Mouse (Mus musculus) limb, embryonic 13.5 days (tissue): ENCODE measurements around the gene Nenf. TPM values are rescaled to one million over a fixed set of nuclear protein-coding genes. Genes with fewer than 3 reads are reported as not detected.

Experiments
- ATAC-seq: fragments of 200-750 bp; cut with Nextera tagmentation; 2 replicates; pipeline ENCODE4 v1.8.0; 2017; ENCODE audit warnings: low read depth, moderate number of reproducible peaks, moderate TSS enrichment; ENCODE audit not compliant: low FRiP score
- H3K27ac ChIP-seq: fragments of 300-500 bp; sonication (generic); 2 replicates; pipeline ENCODE4 v1.5.1; 2015; ENCODE audit warnings: inconsistent platforms, mild to moderate bottlenecking, moderate library complexity
- H3K27me3 ChIP-seq: fragments of 300-500 bp; sonication (generic); 2 replicates; pipeline ENCODE4 v1.6.1; 2015; ENCODE audit warnings: mild to moderate bottlenecking, inconsistent platforms
- H3K36me3 ChIP-seq: fragments of 300-500 bp; sonication (generic); 2 replicates; pipeline ENCODE4 v1.6.1; 2015; ENCODE audit warnings: inconsistent platforms, mild to moderate bottlenecking, moderate library complexity
- H3K4me1 ChIP-seq: fragments of 300-500 bp; sonication (generic); 2 replicates; pipeline ENCODE4 v1.6.1; 2015; ENCODE audit warnings: inconsistent platforms
- H3K4me2 ChIP-seq: fragments of 300-500 bp; sonication (generic); replicated peaks from 2 replicates; pipeline ENCODE4 v1.6.1; 2015; ENCODE audit warnings: inconsistent platforms, mild to moderate bottlenecking, moderate library complexity
- H3K4me3 ChIP-seq: fragments of 300-500 bp; sonication (generic); 2 replicates; pipeline ENCODE4 v1.5.1; 2015; ENCODE audit warnings: moderate library complexity, mild to moderate bottlenecking, inconsistent platforms
- H3K9ac ChIP-seq: fragments of 300-500 bp; sonication (generic); 2 replicates; pipeline ENCODE4 v1.6.1; 2015; ENCODE audit warnings: mild to moderate bottlenecking, inconsistent platforms
- H3K9me3 ChIP-seq: fragments of 300-500 bp; sonication (generic); 2 replicates; pipeline ENCODE4 v1.6.1; 2016; ENCODE audit warnings: inconsistent platforms
- WGBS: fragments of 180-500 bp; shearing (Covaris S2); methylation state at CpG from one replicate; pipeline ENCODE4 v1.1.7; 2015; 5-methylcytosine and 5-hydroxymethylcytosine counted together
- polyA plus RNA-seq: library from polyadenylated mRNA; unstranded; fragments of >200 nt; fragmentation: Nextera tagmentation; extraction: Ambion mirVana; gene quantifications from 2 replicates; pipeline ENCODE4 v1.2.1, GENCODE M21; 2015

Gene Nenf
- polyA plus RNA-seq, 1 experiment from 2014 or later: 96.0 TPM

DNA sequence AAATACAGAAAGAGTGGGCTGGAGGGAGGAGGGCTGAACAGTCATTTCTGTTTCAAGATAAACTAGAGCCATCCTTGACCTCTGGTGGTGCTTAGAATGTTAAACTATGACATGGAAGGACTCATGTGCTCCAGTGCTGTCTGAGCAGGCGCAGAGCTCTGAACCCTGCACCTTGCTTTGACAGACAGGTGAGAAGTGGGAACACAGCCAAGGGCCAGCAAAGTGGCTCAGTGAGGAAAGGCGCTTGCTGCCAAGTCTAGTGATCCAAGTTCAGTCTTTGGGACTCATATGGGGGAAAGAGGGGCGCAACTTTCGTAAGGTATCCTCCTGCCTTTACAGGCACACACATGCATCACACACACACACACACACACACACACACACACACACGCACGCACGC lies 41.8 kb downstream of the Nenf start:
- no peaks in the 10 kb centered on the region for H3K36me3 ChIP-seq
- H3K9me3 ChIP-seq: no peaks in the 10 kb centered on the region
- WGBS: 89% methylated on average over 7 of the region's 7 CpGs
- ATAC-seq: no peak
- H3K9ac ChIP-seq: no peak overlapping the region
- no peak overlapping the region for H3K27ac ChIP-seq
- H3K4me3 ChIP-seq: no peak overlapping the region
- H3K27me3 ChIP-seq: no peaks in the 10 kb centered on the region
- H3K4me2 ChIP-seq: no peak overlapping the region
- no peaks in the 10 kb centered on the region for H3K4me1 ChIP-seq

DNA sequence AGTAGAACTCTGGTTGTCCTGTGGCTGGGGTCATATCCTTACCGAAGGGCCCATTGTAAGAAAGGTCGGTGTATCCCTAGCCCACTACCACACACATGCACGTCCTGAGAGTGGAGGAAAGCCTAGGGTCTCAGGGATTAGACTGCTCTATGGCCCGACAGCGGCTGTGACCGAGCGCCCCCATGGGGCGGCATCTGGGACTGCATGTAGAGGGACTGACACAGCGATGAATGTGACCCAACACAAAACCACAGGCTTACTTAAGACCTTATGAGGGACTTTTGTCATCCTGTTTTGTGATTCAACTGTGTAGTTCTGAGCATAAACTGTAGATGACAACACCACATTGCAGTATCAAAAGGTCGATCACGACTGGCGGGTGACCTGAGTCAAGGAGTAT lies 42.5 kb downstream of the Nenf start:
- H3K36me3 ChIP-seq: no peaks in the 10 kb centered on the region
- 0 out of 2 replicates have a peak overlapping the region, but pooled peaks have one; percentile 14 for H3K4me2 ChIP-seq
- no peak overlapping the region for H3K27ac ChIP-seq
- H3K4me3 ChIP-seq: no peak overlapping the region
- peak; percentile 66 for ATAC-seq
- 7% methylated on average over 12 of the region's 12 CpGs for WGBS
- no peak overlapping the region for H3K9ac ChIP-seq
- H3K9me3 ChIP-seq: no peaks in the 10 kb centered on the region
- no peaks in the 10 kb centered on the region for H3K27me3 ChIP-seq
- no peaks in the 10 kb centered on the region for H3K4me1 ChIP-seq

DNA sequence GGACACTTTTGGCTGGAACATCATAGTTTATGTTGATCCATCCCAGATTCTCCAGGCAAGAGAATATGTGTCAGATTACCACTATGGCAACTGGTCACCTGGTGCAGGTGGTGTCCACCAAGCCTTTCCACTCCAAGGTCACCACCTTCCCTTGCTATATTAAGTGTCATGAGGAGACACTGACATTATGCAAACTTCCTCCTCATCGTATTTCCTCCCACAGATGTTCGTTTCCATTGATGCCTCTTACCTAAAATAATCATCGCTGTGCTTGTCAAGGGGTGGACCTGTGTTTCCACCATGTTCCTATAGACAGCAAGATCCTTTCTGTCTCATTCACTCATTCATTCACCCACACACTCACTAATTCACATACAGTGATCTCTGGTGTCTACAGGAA lies 45.3 kb downstream of the Nenf start:
- no peak overlapping the region for H3K4me3 ChIP-seq
- H3K4me2 ChIP-seq: no peak overlapping the region
- H3K27ac ChIP-seq: no peak overlapping the region
- H3K4me1 ChIP-seq: peaks cover 20% of the 10 kb centered on the region
- no peaks in the 10 kb centered on the region for H3K36me3 ChIP-seq
- 73% methylated on average over 3 of the region's 3 CpGs for WGBS
- ATAC-seq: no peak
- no peaks in the 10 kb centered on the region for H3K27me3 ChIP-seq
- H3K9me3 ChIP-seq: no peaks in the 10 kb centered on the region
- H3K9ac ChIP-seq: no peak overlapping the region

DNA sequence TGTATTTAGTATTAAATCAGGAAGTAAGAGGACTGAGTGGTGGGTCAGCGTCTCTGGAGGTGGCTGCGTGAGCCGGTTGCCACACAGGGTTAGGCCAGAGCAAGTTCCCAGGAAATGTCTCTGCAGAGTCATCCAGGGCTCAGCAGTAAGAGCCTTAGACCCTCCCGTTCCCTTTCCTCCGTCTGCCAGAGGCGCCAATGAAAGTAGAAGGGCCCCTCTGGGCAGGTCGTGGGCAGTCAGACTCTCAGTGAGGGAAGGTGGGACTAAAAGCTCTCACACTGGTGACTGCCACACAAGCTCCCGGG lies 48.4 kb downstream of the Nenf start:
- WGBS: 51% methylated on average over 8 of the region's 8 CpGs
- Histone ChIP-seq H3K27me3 (no peaks in the 10 kb centered on the region), H3K9ac (0 out of 2 replicates have a peak overlapping the region, but pooled peaks have one; percentile 25), H3K9me3 (no peaks in the 10 kb centered on the region), H3K36me3 (no peaks in the 10 kb centered on the region), H3K4me3 (no peak overlapping the region), H3K4me2 (no peak overlapping the region), H3K27ac (no peak overlapping the region), H3K4me1 (peaks cover 24% of the 10 kb centered on the region)
- ATAC-seq: no peak

DNA sequence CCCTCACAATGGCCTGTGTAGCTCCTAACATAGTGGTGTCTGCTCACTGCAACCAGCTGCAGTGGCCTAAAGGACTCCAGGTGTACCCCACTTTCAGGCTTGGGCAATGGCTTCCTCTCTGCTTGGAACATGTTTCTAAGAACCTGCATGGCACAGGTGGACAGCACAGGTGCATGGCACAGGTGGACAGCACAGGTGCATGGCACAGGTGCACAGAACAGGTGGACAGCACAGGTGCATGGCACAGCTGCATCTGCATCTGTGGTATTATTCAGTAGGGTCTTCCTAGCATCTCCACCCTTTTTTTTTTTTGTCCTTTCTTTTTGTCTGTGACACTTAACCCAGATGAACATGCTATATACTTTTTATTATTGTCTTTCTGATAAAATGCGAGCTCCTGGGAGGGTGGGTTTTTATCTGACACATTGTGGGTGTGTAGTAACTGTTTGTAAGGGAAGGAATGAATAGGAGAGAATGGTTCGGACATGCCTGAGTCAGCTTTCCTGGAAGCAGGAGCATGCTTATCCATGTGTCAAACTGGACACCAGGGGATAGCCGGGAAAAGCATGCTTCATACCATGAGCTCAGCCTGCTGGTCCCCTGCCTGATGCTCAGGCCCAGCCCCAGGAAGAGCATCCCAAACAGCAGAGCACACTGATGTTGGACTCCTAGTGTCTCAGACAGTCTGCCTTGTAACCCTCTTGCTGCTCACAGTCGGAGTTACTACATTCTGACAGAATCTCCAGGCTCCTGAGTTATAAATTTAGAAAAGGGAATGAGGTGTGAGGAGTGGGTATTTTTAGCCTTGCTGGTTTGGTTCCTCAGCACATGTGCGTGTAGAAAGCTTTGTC lies 49.0 kb downstream of the Nenf start:
- 67% methylated on average over 5 of the region's 5 CpGs for WGBS
- no peak for ATAC-seq
- no peaks in the 10 kb centered on the region for H3K36me3 ChIP-seq
- 0 out of 2 replicates have a peak overlapping the region, but pooled peaks have one; percentile 25 for H3K9ac ChIP-seq
- no peak overlapping the region for H3K4me3 ChIP-seq
- no peaks in the 10 kb centered on the region for H3K27me3 ChIP-seq
- peaks cover 24% of the 10 kb centered on the region for H3K4me1 ChIP-seq
- no peaks in the 10 kb centered on the region for H3K9me3 ChIP-seq
- H3K27ac ChIP-seq: no peak overlapping the region
- no peak overlapping the region for H3K4me2 ChIP-seq

DNA sequence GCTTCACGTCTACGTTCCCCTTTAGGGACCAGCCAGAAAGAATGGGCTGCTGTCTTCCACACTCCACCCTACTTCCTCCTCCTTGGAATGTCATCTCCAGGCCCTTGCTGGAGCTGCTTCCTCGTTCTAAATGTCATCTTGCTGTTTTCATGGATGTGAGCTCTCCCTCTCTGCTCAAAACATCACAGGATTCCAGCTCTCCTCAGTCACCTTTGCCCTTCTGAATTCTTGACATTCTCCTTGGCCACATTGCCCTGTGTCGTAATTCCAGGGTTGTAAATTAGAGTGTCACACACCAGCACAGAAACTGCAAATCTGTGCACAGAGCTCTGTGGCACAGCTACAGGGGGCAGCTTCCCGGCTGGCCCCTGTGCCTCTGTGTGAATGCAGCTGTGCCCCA lies 50.1 kb downstream of the Nenf start:
- H3K9ac ChIP-seq: no peak overlapping the region
- H3K27ac ChIP-seq: no peak overlapping the region
- H3K9me3 ChIP-seq: no peaks in the 10 kb centered on the region
- 13% methylated on average over 5 of the region's 5 CpGs for WGBS
- H3K27me3 ChIP-seq: no peaks in the 10 kb centered on the region
- no peak overlapping the region for H3K4me2 ChIP-seq
- H3K4me3 ChIP-seq: no peak overlapping the region
- no peaks in the 10 kb centered on the region for H3K36me3 ChIP-seq
- ATAC-seq: no peak
- peaks cover 24% of the 10 kb centered on the region for H3K4me1 ChIP-seq

DNA sequence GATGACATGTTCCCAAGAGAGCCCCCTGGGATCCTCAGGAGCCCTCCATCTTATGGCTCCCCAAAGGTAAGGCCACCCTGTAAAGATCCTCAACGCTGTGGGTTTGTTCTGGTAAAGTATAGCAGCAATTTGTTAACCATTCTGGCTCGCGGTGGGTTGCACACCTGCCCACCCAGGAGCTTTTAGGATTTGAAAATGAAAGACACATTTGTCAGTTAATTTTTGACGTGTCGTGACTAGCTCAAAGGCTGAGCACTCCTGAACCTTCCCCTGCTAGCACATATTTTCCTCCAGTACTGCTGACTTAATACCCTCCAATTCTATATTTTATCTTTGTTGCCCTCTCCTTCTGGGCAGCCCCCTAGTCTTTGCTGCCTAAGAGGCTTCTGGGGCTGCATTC lies 50.8 kb downstream of the Nenf start:
- H3K9ac ChIP-seq: no peak overlapping the region
- peaks cover 26% of the 10 kb centered on the region for H3K4me1 ChIP-seq
- no peaks in the 10 kb centered on the region for H3K27me3 ChIP-seq
- no peak overlapping the region for H3K27ac ChIP-seq
- H3K9me3 ChIP-seq: no peaks in the 10 kb centered on the region
- no peaks in the 10 kb centered on the region for H3K36me3 ChIP-seq
- H3K4me3 ChIP-seq: no peak overlapping the region
- ATAC-seq: no peak
- WGBS: 61% methylated on average over 5 of the region's 5 CpGs
- H3K4me2 ChIP-seq: no peak overlapping the region

DNA sequence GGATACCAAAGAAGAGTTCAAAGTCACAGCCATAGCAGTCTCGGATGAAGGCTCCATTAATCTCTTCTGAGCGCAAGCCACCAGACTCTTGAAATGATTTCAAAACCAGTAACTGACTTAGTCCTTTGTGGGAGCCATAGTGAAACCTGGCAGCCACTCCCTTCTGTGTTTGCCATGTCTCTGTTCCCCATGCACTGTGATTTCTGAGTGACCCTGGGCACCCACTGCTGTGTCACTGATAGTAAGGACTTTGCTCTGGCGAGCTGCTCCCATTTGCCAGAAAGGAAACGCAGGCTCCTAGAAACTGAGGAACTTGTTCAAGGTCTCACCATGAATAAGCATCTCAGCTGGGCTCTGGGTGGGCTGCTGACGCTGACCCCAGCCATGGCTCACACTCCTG lies 54.5 kb downstream of the Nenf start:
- H3K4me1 ChIP-seq: peaks cover 25% of the 10 kb centered on the region
- no peak overlapping the region for H3K4me2 ChIP-seq
- no peaks in the 10 kb centered on the region for H3K36me3 ChIP-seq
- no peaks in the 10 kb centered on the region for H3K9me3 ChIP-seq
- ATAC-seq: no peak
- H3K27me3 ChIP-seq: no peaks in the 10 kb centered on the region
- H3K27ac ChIP-seq: no peak overlapping the region
- H3K9ac ChIP-seq: no peak overlapping the region
- WGBS: 83% methylated on average over 5 of the region's 5 CpGs
- H3K4me3 ChIP-seq: no peak overlapping the region

DNA sequence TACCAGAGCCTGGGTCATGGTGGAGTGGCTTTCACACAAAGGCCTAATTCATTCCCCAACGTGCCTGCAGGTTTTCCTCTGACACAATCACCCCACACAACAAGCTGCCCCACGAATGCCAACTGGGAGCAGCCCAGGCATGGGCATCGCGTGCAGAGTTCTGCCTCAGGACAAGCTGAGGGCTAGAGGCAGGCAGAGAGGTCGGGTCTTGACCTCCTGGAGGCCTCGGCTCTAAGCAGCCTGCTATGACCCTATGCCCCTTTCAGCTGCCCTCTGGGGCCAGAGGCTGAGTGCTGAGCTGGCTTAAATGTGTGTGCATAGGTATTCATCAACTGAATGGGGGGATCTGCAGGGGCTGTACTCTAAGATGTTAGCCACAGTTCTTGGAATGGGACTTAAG lies 56.1 kb downstream of the Nenf start:
- peaks cover 12% of the 10 kb centered on the region; the same call in 1 of the 2 replicates for H3K4me1 ChIP-seq
- 28% methylated on average over 6 of the region's 6 CpGs for WGBS
- H3K27me3 ChIP-seq: no peaks in the 10 kb centered on the region
- H3K4me2 ChIP-seq: no peak overlapping the region
- H3K27ac ChIP-seq: peak overlapping the region; percentile 22; the same call in 1 of the 2 replicates
- no peaks in the 10 kb centered on the region for H3K9me3 ChIP-seq
- no peak overlapping the region for H3K4me3 ChIP-seq
- ATAC-seq: no peak
- no peaks in the 10 kb centered on the region for H3K36me3 ChIP-seq
- H3K9ac ChIP-seq: no peak overlapping the region

DNA sequence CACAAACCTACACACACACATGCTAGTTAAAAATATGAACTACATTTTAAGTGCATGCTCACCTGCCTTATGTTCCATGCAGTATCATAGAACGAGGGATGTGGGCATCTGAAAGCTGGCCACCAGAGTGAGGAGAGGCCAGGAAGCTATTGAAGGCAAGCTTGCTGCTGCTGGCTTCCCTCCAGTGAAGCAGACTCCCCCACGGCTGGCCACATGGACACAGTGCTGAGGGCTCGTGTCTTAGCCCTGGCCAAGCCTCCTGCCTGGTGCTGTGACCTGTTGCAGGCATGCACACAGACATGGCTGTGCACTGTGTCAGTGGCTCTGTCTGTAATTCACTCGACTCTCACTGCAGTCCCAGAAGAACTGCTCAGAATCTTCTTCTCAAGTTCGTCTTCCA lies 58.3 kb downstream of the Nenf start:
- Histone ChIP-seq H3K4me1 (peaks cover 12% of the 10 kb centered on the region; the same call in 1 of the 2 replicates), H3K4me3 (no peak overlapping the region), H3K4me2 (no peak overlapping the region), H3K9ac (no peak overlapping the region), H3K27ac (no peak overlapping the region), H3K27me3 (no peaks in the 10 kb centered on the region), H3K9me3 (no peaks in the 10 kb centered on the region), H3K36me3 (no peaks in the 10 kb centered on the region)
- WGBS: 62% methylated on average over 5 of the region's 5 CpGs
- no peak for ATAC-seq

DNA sequence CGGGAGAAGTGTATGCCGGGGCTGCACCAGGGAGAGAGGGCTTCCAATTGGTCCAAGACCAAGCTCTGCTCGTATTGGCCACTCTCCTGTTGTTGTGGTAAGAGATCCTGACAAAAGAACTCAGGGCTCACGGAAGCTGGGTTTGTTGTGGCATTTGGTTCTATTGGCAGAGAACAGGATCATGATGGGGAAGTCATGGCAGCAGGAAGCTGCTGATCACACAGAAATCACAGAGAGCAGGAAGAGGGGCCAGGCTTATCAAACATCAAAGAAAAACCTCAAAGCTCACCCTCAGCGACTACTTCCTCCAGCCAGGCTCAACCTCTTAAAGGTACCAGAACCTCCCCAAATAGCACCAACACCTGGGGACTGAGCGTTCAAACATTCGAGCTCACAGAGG lies 58.9 kb downstream of the Nenf start:
- H3K27ac ChIP-seq: no peak overlapping the region
- H3K4me2 ChIP-seq: peak overlapping the region; percentile 23
- WGBS: 23% methylated on average over 7 of the region's 7 CpGs

DNA sequence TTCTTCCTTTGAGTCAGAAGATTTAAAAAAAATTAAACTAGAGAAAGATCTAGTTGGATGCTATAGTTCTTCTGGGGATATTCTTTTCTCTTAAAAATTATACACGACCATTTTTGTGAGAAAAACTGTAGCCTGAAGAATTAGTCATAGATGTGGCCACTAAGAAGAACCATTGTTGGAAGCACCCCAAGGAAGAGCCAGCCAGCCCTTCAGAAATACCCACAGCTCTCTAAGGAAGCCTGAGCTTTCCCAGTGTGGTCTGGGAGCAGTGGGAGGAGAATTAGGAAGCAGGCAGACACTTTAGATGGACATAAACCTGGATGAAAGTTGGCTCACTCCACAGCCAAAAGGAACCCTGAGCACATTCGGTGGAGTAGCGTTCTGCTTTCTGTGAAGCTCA lies 59.5 kb downstream of the Nenf start:
- no peaks in the 10 kb centered on the region for H3K36me3 ChIP-seq
- no peaks in the 10 kb centered on the region for H3K27me3 ChIP-seq
- no peak overlapping the region for H3K4me2 ChIP-seq
- H3K4me3 ChIP-seq: no peak overlapping the region
- H3K9me3 ChIP-seq: no peaks in the 10 kb centered on the region
- H3K27ac ChIP-seq: no peak overlapping the region
- no peak overlapping the region for H3K9ac ChIP-seq
- H3K4me1 ChIP-seq: peaks cover 12% of the 10 kb centered on the region; the same call in 1 of the 2 replicates
- WGBS: 38% methylated on average over 3 of the region's 3 CpGs
- ATAC-seq: no peak

More for the DNA sequence above, 58.9 kb downstream of the Nenf start:
- Histone ChIP-seq H3K36me3 (no peaks in the 10 kb centered on the region), H3K4me1 (peaks cover 12% of the 10 kb centered on the region; the same call in 1 of the 2 replicates), H3K9ac (no peak overlapping the region), H3K4me3 (no peak overlapping the region), H3K27me3 (no peaks in the 10 kb centered on the region), H3K9me3 (no peaks in the 10 kb centered on the region)
- ATAC-seq: no peak

DNA sequence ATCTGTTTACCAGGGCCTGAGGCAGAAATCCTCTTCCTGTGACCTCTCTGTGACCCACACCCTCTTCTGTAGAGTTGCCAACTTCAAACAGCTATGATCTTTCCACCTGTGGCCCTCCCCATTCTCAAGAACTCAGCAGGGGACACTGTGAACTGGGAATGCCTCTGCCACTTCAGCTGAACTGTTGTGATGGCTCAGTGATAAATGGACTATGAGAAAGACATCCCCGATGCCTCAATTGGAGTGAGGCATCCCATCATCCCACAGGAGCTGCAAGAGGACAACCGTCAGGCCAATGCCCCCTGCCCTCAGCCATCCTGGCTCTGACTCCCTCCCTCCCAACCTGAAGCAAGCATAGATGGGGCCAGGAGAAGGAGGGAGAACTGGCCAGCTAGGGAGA lies 60.0 kb downstream of the Nenf start:
- Histone ChIP-seq H3K9me3 (no peaks in the 10 kb centered on the region), H3K36me3 (no peaks in the 10 kb centered on the region), H3K9ac (no peak overlapping the region), H3K27ac (no peak overlapping the region), H3K4me2 (no peak overlapping the region), H3K27me3 (no peaks in the 10 kb centered on the region), H3K4me1 (peaks cover 12% of the 10 kb centered on the region; the same call in 1 of the 2 replicates), H3K4me3 (no peak overlapping the region)
- ATAC-seq: no peak
- WGBS: 52% methylated on average over 2 of the region's 2 CpGs
